Mouse (Mus musculus): ENCODE measurements around the gene Zfp553.

Gene Zfp553

GRCm38 (mm10) chr7:127232622-127233367 is at the start of gene Zfp553, which contains the start of gene Sept1:
Zfp553 (plus strand) TSS chr7:127233061.
Sept1 (minus strand) TSS chr7:127233130.
- under 1% methylated on average over 64 of the region's 64 CpGs for WGBS

DNA sequence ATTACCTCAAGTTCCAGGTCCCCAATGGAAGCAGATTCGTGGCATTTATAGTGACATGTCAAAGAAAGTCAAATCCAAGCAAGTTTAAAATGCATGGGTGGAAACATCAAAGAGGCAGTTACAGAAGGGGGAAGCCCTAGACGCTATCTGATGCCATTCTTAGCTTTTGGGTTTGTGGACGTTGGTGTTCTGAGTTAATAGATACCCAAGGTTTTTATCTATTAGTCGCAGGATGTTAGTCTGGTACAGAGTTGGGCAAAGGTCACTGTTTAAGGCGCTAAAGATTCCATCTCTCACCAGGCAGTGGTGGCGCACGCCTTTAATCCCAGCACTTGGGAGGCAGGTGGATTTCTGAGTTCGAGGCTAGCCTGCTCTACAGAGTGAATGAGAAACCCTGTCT is 49.5 kb upstream of the Zfp553 start:
- 89% methylated on average over 8 of the region's 8 CpGs for WGBS

- WGBS = 72% methylated on average over 6 of the region's 6 CpGs
Measured at GRCm38 (mm10) chr7:127183828-127184227, 49.0 kb upstream of the Zfp553 start.

DNA sequence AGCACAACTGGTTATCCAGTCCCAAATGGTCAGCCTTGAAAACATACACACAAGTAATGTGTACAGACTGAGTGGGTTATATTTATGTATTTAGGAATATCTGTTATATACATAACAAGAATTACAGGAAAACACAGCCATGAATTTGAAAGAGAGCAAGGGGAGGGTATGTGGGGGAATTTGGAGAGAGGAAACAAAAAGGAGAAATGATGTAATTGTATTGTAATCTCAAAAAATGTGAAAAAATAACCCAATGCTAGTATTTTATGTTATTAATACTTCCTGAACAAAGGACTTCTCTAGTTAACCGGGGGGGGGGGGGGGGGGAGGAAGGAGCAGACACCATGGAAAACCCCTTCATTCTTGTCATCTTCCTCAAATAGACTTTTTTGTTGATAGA is 48.1 kb upstream of the Zfp553 start:
- WGBS = 50% methylated on average over 1 of the region's 1 CpGs

- 64% methylated on average over 3 of the region's 3 CpGs for WGBS
Measured at GRCm38 (mm10) chr7:127185601-127186000, 47.3 kb upstream of the Zfp553 start.

DNA sequence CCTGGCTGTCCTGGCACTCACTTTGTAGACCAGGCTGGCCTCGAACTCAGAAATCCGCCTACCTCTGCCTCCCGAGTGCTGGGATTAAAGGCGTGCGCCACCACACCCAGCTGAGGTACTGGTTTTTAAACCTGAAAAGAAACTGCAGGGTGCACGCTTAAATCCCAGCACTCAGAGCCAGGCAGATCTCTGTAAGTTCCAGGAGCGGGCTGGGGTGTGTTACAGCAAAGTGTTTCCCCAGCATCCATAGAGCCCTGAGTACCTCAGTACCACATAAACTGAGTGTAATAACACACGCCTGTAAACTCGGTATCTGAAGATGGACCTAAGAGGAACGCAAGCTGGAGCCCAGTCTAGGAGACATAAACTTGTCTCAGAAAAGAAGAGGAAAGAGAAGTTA is 45.5 kb upstream of the Zfp553 start:
- 80% methylated on average over 10 of the region's 10 CpGs for WGBS

DNA sequence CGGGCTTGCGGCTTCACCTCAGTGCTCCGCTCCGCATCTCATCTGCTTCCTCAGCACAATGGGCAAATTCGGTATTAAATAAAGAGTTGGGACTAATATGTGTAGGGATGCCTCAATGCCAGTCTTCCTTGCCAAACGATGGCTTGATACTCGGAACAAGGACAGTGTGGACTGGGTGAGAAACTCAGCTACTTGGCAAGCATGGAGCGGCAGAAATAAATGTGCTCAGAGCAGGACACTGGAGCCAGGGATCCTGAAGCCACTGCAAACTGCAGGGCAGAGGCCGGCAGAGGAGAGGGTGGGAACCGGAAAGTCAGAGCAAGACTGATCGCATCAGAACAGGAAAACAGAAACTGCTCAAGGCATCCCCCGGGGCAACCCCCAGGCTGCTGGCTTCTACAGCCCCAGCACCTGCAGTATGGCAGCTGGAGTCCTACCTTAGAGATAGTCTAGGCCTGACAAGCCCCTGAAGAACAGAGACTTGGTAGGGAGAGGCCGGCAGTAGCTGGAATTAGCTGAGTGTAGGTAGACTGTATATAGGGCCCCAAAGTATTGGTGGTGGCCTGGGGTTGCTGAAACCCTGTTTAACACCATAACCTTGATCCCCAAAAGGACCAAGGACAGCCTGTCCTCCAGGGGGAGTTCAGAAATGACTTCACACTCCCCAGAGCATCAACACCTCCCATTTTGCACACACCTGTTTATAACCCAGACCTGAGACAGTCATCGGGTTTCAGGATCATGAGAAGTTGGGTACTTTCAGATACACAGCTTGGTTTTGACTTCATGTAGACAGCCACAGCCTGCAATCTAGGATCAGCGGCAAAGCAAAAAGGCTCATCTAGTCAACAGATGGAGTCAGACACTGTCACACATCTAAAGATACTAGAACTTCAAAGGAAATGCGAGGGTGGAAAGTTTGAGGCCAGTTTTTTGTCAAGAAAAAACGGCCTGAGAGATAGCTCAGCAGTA is 44.3 kb upstream of the Zfp553 start:
- WGBS = 76% methylated on average over 17 of the region's 17 CpGs

GRCm38 (mm10) chr7:127190672-127191071 is 42.2 kb upstream of the Zfp553 start:
- WGBS = 88% methylated on average over 6 of the region's 6 CpGs

DNA sequence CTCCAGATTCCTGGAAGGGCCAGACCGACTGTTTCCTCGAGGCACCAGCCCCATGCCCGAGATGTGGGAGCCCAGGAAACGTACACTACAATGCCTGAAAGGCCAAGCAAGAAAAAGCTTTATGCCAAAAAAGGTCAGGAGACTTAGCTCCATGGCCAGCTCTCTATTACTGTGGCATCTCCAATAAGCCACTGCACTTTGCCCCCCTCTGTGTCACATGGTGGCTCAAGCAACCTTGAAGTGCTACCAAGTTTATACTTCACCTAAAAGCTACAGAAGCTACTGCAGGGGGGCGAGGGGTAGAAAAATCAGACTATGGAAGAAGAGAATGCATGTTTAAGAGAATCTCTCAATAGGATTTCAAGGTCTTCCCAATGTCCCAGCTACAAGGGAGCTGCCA is 39.9 kb upstream of the Zfp553 start:
- WGBS = 90% methylated on average over 5 of the region's 5 CpGs

DNA sequence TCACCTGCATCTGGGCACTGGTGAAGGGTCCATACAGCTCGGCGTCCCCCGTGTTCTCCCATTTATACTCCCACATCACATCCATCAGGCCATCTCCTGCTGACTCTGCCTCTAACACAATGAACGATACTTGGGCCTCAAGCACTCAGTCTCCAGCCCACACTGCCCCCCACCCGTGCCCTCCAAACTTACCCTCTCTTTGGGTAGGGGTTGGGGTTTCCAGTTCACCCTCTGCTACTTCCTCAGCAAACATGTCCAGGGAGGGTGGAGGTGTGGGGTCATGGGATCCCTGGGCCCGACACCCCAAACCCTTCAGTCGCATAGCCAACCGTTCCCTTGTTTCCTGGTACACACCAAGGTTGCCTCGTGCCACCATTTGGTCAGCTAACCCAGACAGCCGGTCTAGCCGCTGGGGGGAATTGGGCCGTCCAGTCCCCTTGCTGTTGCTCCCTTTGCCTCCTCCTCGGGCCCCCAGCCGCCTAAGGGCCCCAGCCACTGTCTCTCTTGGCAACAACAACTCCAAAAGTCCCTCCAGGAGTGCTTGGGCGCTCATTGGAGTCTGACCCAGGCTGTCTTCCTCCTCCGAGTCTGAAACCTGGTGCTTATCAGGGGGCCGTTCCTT is 38.7 kb upstream of the Zfp553 start:
- 94% methylated on average over 17 of the region's 17 CpGs for WGBS

GRCm38 (mm10) chr7:127194633-127195029 is 38.2 kb upstream of the Zfp553 start:
- 72% methylated on average over 7 of the region's 7 CpGs for WGBS

DNA sequence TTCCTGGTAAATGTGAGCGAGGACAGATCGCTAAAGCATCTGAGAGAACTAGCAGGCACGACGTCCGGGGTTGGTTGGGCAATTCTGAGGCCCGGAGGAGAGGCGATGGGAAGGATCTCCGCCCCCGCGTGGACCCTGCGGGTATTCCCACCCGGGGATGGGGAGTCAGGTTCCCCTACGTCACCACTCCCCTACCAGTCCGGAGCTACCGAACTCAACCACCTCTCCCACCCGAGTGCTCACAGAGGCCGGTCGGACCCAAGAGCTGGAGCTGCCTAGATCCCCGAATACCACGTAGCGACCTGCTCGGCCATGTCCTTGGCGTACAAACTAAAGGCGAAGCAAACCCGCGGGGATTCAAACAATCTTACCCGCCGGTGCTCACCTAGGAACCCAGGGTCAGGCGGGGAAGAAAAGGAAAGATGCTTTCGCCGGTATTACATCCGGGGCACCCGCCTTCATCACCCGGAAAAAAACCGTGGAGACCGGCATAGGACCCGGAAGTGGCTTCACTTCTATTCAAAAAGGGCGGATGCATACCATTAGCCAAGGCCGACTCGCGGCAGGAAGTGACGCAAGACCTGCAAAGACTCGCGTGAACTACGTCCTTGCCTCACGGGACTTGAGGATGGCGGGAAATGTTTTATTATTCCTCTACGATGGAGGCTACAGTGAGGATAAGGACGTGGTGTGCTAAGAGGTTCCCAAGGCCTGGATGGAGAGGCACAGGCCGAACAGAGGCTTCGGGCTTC is 37.1 kb upstream of the Zfp553 start, which contains the start of gene Cd2bp2:
Gene Cd2bp2 (minus strand): TSS at position 507 of the 752 bp plus-strand sequence.
- WGBS = under 1% methylated on average over 51 of the region's 51 CpGs

GRCm38 (mm10) chr7:127196484-127196883 is 36.4 kb upstream of the Zfp553 start:
- WGBS = 47% methylated on average over 11 of the region's 11 CpGs

GRCm38 (mm10) chr7:127206606-127207005 is 26.3 kb upstream of the Zfp553 start:
- 22% methylated on average over 2 of the region's 2 CpGs for WGBS

DNA sequence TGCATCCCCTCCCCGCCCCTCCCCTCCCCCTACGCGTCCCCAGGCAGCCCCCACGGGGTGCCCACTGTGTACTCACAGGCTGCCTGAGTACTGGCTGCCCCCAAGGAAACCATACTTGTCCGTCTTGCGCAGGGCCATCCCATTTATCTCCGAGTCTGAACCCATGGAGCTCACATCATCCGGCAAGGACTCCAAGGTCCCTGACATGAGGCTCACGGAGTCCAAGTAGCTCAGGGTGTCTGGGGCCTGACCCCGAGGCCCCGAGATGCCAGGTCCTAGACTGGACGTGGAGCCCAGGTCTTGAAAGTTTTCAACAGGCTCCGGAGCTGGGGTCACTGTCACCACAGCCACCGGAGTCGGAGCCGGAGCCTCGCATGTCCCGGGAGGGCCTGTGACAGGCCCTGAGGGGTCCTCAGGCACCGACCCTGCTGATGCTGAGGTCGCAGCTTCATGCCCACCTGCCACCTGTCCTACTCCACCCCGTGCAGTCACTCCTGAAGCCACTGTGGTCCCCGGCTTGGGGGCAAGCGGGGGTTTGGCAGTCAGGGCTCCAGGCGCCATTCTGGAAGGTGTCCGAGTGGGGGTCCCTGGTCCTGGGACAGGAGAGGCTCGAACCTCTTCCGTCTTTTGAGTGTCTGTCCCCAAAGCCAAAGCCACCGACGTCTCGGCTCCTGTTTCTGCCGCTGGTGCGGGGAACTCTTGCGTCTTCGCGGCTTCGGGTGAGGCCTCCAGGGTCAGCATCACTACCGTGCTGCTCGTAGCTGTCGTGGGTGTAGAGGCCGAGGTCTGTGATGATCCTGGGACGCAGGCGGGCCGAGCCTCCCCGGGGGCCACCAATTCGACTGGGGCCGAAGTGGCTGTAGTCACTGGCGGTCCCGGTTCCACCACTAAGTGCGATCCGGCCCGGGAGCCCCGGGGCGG is 25.2 kb upstream of the Zfp553 start:
- WGBS = under 1% methylated on average over 53 of the region's 53 CpGs

GRCm38 (mm10) chr7:127208295-127208552 is 24.6 kb upstream of the Zfp553 start, which contains the start of gene Tbc1d10b:
Tbc1d10b (minus strand) TSS chr7:127208468.
- 0% methylated on average over 31 of the region's 44 CpGs for WGBS

DNA sequence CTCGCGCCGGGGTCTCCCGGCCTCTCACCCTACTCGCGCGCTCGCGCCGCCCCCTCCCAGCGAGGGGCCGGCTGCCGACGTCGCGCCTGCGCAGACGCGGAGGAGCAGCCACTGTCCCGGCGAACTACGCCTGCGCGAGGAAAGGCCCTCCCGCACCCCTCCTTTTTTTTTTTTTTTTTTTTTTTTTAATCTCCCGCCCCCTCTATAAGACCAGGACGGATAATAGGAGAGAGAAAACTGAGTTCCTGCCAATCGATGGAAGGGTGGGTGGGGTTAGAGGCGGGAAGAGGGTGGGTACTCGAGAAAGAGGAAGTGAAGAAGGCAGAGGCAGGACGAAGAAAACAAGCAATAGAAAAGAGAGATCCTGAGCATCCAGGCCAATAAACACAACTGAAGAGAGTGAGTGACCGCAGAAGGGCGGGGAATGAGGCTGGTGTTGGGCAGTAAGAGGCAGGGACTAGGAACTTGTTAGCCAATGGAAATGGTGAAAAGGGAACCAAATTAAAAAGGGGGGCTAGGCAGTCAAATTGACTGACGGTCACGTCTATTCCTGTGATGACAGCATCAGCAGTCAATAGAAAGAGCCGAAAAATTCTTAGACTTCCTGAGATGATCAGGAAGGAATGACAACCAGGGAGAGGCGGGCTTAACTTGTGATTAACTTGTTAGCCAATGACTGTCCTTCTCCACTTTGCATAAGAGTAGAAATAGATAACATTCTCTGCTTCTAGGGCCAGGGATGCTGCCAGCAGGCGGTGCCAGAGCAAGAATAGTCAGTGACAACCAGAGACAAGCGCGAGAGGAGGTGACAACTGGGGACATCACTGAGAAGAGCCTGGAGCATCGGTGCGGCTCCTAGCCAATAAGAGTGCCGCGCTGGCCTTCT is 24.1 kb upstream of the Zfp553 start, which contains the start of gene Mylpf:
Gene Mylpf (plus strand): TSS at position 338 of the 886 bp plus-strand sequence.
- under 1% methylated on average over 42 of the region's 44 CpGs for WGBS

- WGBS = 73% methylated on average over 5 of the region's 5 CpGs
Measured at GRCm38 (mm10) chr7:127209851-127210250, 23.0 kb upstream of the Zfp553 start.

DNA sequence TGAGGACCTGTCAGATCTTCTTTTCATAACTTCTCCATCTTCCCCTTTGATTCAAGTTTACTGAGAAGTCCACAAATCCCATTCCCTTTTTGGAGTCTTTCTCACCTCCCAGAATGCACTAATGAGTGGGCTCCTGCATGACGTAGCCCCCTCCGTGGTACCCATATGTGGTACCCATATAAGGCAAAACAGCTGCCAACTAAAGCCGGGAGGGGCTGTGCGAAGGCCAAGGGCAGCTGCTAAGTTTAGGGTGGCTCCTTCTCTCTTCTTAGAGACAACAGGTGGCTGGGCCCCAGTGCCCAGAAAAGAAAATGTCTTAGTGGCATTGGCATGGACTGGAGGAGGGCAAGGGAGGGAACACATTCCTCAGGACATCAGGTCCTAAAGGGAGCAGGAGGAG is 22.6 kb upstream of the Zfp553 start:
- 86% methylated on average over 4 of the region's 4 CpGs for WGBS

All from cerebral cortex, adult 2 months (tissue).